ENCODE assay signal across 12 mouse cellular contexts in the genomic region with DNA sequence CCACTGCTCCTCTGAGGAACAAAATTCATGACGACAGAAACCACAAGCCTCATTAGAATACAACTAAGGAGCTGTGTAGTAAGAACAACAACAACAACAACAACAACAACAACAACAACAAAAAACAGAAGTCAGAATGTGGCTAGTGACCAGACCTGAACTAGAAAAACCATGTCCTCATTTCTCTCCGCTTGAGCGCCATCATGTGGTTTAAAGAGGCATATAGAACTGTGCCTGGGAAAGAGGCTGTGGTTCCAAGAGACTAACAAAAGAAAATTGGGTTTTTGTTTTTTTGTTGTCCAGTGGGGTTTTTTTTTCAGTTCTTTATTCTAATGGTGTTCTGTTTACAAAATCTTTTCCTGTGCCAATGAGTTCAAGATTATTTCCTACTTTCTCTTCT. TPM values are rescaled to one million over a fixed set of nuclear protein-coding genes. Genes with fewer than 3 reads are reported as not detected.
DNase-seq lines count a peak whose midpoint lies in the region; ATAC-seq lines count a peak whose summit lies in the region.
"Had no signal": no experiment of that assay in that cellular context is flagged by ENCODE, and none has a peak within 500 bp of the region (broad histone marks: within the 10 kb centered on the region; RNA-seq: fewer than 3 reads in every experiment).

No protein-coding gene starts in this region.

- ATAC-seq in inflammation-experienced regulatory T-cells, adult 6 months: no peak

- DNase-seq in heart, adult 8-10 months (ENCODE audit: low spot score): peak; percentile 19
- no peak for DNase-seq in heart, postnatal 25 days (ENCODE audit: low spot score)
- peak; percentile 22 for DNase-seq in retina, postnatal 1 day
- no peak for DNase-seq in retina, embryonic 14.5 days (ENCODE audit: low spot score)
- peak; percentile 32 for DNase-seq in embryo, embryonic 10.5 days (ENCODE audit: low spot score)
- peak; percentile 58 for DNase-seq in splenic B cell, adult 2 months (ENCODE audit: low read depth, low spot score)
- DNase-seq in cerebellum, adult 8-10 months: no peak
- DNase-seq: thymus, postnatal 36 days had no signal

- H3K36me3 ChIP-seq in splenic B cell, adult 2 months (ENCODE audit: control insufficient read depth, insufficient read depth, low read length, poor library complexity, severe bottlenecking): no peaks in the 10 kb centered on the region
- H3K36me3 ChIP-seq: limb, embryonic 13.5 days had no signal

- no peaks in the 10 kb centered on the region for H3K27me3 ChIP-seq in splenic B cell, adult 2 months (ENCODE audit: control insufficient read depth, insufficient read depth, low read length, poor library complexity, severe bottlenecking)

- intact Hi-C loops in heart, postnatal 25 days (cut with DNase I): no loop called here

RNA-seq across cellular contexts. Expression of a gene that starts 16.7 kb away (rescaled TPM):
- 10 to 100 TPM; 35.0 to 52.4 (median 39.0) TPM for total RNA-seq in heart, adult 8-10 months (2022)
- total RNA-seq in heart, postnatal 25 days (2021): 10 to 100 TPM; 28.6 to 41.6 TPM
- polyA plus RNA-seq in inflammation-experienced regulatory T-cells, adult 6 months (2017; shearing (Covaris generic)): under 1 TPM in 1 of 3 experiments, not detected in 2; 0.09 TPM

RNA-seq across cellular contexts. Expression of a gene that starts 26.1 kb away (rescaled TPM):
- not detected for total RNA-seq in heart, adult 8-10 months (2022)
- total RNA-seq in heart, postnatal 25 days (2021): not detected
- not detected for polyA plus RNA-seq in inflammation-experienced regulatory T-cells, adult 6 months (2017; shearing (Covaris generic))
- polyA plus RNA-seq: frontal cortex, adult 2 months; limb, embryonic 13.5 days; neural tube, embryonic 11.5 days had no signal

RNA-seq across cellular contexts. Expression of a gene that starts 46.7 kb away (rescaled TPM):
- total RNA-seq in heart, adult 8-10 months (2022): not detected
- not detected for total RNA-seq in heart, postnatal 25 days (2021)
- polyA plus RNA-seq in inflammation-experienced regulatory T-cells, adult 6 months (2017; shearing (Covaris generic)): not detected
- polyA plus RNA-seq: frontal cortex, adult 2 months; limb, embryonic 13.5 days; neural tube, embryonic 11.5 days had no signal

RNA-seq across cellular contexts. Expression of a gene that starts 47.0 kb away (rescaled TPM):
- not detected for total RNA-seq in heart, adult 8-10 months (2022)
- not detected for total RNA-seq in heart, postnatal 25 days (2021)
- not detected for polyA plus RNA-seq in inflammation-experienced regulatory T-cells, adult 6 months (2017; shearing (Covaris generic))
- polyA plus RNA-seq: frontal cortex, adult 2 months; limb, embryonic 13.5 days; neural tube, embryonic 11.5 days had no signal

Comparison
In these comparisons a context has a peak if more than half of its experiments do, and no peak if none do; other contexts are left out.
1. DNase-seq: peak in heart, adult 8-10 months (single experiment), retina, postnatal 1 day (single experiment), embryo, embryonic 10.5 days (single experiment) and splenic B cell, adult 2 months (single experiment); none in heart, postnatal 25 days (single experiment), retina, embryonic 14.5 days (single experiment) and cerebellum, adult 8-10 months (single experiment).